Mouse (Mus musculus): ENCODE measurements around the gene Lmna.

Lmna gene

DNA sequence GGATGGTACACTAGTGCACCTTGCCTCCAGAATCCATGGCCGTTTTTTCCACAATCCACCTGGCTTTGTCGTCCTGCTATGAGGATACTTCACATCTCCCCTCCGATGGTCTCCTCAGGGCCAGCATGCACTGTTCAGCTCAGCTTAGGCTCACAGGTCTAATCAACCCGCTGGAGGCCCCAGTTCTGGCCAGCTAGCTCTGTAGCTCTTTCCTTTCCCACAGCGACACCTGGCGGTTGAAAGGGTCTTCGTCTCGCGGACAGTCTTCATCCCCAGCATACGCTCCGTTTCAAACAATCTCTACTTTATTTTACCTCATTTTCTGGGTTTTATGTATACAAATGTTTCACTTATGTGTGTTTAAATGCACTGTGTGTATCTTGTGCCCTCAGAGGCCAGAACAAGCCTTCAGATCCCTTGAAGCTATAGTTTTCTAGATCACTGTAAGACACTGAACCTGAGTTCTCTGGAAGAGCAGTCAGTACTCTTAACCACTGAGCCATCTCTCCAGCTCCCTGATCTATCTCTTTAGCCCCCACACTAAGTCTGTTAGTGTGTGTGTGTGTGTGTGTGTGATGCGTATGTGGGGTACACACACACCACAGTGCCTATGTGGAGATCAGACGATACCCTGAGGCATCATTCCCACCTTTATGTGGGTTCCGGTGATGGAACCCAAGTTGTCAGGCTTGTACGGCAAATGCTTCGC lies 42.5 kb downstream of the Lmna start:
- DNase-seq: peak; percentile 96

DNA sequence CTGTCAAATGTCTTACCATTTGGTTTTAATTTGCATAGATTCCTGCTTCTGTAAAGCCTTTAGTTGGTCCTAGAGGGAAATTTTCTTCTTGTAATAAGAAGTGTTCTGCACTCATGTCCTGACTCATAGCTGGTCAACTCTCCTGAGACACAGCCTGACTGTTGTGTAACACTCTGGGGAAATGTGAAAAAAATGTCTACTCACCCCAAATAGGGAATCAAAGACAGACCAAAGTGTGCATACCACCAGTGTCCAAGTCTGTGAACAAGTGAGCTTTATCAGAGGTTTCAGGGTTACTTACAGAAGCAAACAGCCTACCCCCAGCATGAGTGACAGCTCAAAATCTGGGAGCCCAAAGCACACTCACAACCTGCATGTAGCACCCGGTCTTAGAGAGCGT lies 44.6 kb downstream of the Lmna start:
- no peak for DNase-seq

DNA sequence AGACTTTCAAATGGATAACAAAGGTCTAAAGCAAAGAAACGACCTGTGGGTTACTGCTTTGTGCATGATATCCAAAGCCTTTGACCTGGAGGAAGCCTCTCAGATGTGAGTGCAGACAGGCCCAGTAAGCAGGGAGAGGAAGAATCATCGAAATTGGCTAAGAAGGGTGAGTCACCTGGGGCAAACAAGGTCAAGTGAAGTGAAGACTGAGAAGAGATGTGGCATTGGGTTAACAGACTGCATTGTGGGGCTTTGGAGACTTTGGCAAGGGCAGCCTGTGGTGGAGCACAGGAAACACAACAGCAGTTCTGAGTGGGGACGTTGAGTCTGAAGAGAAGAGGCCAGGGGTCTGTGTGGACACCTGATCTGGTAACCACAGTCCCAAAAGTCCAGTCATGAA lies 45.3 kb downstream of the Lmna start:
- DNase-seq: no peak

DNA sequence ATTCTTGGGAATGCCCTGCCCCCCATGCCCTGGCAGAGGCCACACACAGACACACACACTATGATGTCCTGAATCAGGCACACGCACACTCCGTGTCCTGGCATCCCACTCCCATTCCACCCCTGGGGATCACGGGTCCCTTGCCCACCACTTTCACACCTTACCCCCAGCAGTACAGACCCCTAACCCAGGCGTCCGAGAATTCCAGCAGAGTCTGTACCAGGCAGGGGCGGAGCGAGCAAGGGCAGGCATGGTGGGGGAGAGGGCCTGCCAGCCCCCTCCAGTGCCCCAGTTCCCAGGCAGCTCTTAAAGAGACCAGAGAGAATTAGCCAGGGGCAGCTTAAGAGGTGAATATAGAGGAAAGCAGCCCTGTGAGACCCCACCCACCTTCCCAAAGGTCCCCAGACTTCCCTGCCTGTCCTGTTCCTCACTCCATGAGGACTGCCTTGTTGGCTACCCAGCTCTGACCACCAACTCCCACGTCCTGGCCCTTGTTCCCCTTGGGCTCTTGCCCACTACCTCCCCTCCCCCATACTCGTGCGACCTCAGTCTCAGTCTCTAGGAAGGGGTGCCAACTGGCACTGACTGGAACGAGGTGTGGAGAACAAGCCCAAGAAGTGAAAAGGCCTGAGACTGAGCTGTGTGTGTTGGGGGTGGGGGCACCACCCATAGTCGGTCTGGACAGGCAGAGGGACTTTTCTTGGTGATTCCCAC lies 48.6 kb downstream of the Lmna start, which contains the start of gene Sema4a:
Gene Sema4a, minus strand, starts transcription at position 200 of the 714 bp plus-strand sequence.
- DNase-seq: no peak

DNA sequence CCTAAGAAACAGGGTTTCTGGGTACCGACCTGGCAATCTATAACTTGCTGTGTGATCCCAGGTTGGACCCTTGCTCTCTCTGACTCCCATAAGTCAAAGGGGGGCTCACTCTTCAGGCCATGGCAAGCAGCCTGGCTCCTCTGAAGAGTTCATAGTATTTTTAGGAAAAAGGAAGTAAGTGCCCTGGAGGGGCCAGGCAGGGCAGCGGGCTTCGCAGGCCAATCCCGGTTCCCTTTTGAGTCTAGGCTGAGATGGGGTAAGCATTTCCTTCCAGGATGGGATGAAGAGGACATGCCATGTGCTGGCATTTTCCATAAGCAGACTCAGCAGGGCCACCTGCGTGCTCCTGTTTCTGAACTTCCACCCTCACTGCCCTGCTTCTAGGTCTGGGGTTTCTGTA lies 49.7 kb downstream of the Lmna start:
- no peak for DNase-seq

DNA sequence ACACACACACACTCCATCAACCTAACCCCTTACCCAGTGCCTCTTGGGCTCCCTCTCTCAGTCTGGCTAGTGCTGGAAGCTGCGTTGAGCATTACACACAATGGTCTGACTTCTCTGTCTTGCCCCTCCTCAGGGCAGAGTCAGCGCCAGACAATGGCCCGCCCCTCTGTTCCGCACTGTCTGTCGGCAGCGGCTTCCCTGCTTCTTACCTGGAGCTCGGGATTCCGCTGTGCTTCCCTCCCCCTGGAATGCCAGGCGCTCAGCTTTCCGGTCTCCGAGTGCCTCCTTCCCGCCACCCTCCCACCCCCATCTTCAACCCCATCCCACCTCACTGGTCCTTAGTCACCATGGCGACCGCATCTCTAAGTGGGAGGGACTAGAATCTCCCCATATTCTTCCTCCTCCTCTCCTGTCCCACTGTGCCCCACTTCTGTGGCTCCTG lies 51.0 kb downstream of the Lmna start:
- DNase-seq: no peak

DNA sequence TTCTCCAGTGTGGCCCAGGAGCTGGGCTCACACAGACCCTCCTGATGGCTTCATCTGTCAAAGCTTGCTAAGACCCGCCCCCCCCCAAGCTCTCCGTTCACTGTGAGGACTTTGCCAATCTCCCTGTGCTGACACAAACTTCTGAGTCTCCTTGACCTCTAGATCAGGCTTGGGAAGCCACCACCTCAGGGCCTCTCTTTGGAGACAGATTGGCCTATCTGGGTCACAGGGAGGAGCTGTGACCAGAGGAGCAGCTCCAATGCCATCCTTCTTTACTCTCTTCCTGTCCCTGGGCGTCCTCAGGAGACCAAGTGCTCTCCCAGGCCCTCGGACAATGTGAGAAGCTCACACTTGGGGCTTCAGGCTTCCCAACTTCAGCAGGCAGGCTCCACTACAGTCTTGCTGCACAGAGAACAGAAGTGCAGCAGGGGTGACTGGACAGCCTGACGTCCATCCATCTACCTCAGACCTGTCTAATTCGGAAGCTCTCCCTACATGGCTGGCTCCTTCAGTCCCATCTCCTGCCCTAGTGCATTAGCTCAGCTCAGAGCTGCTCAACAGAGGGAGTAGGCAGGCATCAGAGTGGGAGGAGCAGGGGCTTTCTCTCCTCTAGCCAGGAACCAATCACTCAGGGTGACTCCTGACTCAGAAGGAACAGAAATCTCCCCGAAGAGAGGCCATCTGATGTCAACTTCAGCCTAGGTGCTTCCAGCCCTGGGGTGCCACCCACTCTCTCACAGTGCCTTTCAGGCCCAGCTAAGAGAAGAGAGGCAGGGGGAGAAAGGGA lies 52.8 kb downstream of the Lmna start:
- no peak for DNase-seq

DNA sequence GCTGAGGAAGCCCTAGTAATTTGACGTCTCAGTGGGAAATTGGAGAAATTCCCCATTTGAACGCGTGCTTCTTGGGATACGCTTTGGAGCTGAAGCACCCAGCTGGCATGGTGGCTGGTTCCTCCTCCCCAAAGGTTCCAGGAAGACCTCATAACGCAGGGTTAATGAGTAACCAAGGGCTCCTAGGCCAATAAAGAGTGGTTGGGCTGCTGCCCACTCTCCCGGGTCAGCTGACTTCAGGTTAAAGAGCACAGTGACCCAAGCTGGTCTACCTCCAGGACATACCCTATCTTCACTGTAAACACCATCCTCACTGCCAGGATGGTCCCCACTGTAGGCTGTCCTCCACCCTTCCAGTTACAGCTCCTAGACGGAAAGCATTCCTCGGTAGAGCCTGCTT lies 53.4 kb downstream of the Lmna start:
- peak; percentile 80 for DNase-seq

DNA sequence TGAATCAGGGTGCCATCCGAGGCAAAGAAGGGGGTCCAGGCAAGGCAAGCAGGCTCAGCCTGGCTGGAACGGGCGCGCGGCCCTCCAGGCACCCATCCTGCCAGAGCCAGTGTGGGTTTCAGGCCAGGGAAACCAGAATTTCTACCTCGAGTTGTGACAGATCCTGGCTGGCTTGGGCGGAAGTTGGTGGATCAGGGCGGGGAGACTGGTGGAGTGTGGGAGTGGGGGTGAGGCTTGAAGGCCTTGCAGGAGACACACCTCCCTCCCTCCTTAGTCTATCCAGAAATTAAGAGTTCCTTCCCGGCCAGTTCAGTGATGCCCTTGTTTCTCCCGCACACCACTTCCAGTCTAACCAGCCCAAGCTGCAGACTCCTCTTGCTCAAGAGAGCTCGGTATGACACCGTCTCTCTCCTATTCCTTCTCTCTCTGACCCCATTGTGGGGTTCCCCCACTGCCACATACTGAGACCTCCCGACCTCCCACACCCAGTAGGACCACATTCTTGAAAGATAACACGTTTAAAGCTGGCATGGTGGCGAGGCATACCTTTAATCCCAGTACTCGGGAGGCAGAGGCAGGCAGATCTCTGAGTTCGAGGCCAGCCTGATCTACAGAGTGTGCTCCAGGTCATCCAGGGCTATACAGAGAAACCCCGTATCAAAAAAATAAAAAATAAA lies 54.0 kb downstream of the Lmna start:
- DNase-seq: peak; percentile 71

DNA sequence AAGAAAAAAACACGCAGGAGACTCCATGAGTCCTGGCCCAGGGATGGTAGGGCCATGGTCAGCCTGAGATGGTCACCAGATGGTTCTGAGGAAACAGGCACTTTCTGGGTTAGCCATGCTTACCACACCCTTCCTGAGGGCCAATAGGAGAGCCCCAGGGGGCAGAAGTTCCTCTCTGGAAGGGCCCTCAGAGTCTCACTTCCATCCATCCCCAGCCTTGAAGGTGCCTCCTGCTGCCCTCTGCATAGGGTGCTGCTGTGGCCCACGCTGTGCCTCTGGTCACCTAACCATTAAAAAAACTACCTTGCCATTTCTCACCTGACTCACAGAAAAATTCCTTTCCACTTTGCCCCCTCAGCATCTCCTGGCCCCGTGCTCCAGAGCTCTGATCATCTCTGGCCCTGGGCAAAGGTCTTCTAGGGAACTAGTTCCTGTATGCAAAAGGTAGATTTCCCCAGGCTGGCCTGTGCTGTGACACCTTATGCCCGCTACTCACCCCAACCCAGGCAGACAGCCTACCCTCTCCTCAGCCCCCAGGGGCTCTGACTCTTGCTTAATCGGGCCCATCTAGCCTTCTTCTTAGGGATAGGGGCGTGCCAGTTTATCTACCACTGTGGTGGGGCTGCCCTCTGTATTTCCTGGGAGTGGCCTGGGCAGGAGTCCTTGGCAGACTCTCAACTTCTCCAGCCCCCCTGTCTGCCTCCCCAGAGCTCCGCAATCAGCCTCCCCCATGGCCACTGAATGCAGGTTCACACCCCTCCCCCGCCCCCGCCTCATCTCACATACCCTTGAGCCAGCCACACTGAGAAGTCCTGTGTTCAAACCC lies 54.8 kb downstream of the Lmna start:
- peak; percentile 58 for DNase-seq

DNA sequence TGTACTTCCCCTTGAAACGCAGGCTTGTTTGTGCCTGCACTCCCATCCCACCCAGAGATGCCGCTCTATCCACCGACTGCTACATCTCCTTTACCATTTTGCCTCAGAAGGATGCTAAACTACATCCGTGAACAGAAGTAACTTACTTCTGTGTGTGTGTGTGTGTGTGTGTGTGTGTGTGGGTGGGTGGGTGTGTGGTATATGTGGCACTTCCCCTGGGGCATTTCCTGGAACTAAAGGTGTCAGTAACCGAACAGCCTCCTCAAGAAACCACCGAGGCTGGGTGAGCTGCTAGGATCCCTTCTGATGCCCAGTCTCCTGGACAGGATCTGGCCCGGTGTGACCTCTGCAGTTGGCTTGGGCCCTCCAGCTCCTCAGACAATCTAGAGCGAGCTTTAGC lies 55.8 kb downstream of the Lmna start:
- no peak for DNase-seq

DNA sequence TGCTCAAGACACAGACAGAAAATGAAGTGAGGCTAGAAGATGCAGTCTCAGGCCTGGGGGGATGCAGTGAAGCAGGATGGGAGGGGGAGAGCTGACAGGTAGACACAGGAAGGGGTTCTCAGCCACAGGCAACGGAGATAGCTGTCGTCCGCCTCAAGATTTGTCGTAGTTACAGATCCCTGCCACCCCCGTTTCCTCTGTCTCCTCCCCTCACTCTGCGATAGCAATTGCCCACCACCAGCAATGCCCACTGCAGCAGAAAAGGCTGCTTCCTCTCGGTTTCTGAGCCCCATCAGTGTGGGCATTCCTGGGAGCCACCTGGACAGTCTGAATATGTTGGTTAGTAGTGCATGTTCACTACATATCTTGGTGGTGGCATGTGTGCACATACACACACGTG lies 56.4 kb downstream of the Lmna start:
- DNase-seq: no peak

DNA sequence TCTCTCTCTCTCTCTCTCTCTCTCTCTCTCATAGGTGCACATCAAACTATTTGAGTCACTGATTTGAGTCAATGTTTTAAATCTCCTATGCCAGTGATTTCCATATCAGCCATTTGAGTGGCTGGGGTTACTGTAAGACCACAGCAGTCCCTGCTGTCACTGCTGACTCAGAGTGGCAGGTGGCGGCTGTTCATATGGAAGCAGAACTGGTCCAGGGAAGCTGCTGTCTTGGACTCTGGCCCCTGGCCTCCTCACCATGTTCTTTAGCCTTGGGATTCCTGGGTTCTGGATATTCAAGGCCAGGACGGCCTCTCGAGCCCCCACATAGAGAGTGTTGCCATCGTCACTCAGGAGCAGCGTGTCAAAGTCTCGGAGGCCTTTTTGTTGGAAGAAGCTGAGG lies 57.0 kb downstream of the Lmna start:
- no peak for DNase-seq

DNA sequence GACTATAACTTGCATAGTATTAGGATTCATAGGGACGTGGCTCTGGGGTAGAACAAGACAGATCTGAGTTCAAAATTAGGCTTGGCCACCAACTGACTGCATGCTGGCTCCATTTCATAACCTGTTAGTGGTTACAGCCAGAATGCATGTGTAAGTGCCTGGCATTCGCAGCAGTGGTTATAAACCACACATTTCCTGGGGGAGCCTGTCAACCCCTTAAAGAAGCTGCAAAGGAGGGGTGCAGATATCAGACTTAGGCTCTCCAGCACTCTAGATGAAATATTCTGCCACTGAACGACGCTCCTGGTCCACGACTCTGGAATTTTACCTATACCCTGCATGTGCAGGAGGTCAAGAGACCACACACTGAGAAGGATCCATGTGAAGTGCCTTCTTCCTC lies 57.5 kb downstream of the Lmna start:
- no peak for DNase-seq

DNA sequence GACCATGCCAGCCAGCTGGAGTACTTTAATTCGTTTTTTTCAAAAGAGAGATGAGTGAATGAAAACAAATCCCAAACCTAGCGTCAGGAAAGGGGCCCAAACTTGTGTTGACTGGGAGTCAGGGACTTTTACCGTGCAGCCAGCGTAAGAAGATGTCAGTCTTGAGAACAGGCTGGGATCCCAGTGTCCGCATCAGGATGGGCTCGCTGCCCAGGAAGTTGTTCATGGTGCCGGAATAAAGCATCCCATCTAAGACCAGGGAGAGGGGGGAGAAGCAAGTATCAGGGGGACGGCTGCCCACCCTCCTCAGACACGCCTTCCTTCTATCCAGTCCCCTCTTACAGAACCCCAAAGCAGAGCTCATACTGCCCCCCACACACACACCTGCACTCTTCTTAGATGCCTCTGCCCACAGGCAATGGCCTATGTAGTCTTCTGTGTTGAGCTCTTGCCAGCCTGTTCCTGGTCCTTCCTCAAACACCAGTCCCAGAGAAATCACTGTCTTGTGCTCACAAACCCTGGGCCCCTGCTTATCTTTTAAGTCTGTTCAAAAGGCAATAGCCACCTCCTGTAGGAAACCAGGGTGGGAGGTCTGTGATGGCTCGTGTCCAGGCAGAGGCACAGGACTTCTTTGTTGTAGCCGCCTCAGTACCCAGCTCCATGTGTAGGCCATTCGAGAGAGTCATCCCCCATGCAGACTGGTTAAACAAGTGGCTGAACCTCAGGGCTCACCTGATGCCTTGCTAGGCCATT lies 59.2 kb downstream of the Lmna start:
- no peak for DNase-seq

DNA sequence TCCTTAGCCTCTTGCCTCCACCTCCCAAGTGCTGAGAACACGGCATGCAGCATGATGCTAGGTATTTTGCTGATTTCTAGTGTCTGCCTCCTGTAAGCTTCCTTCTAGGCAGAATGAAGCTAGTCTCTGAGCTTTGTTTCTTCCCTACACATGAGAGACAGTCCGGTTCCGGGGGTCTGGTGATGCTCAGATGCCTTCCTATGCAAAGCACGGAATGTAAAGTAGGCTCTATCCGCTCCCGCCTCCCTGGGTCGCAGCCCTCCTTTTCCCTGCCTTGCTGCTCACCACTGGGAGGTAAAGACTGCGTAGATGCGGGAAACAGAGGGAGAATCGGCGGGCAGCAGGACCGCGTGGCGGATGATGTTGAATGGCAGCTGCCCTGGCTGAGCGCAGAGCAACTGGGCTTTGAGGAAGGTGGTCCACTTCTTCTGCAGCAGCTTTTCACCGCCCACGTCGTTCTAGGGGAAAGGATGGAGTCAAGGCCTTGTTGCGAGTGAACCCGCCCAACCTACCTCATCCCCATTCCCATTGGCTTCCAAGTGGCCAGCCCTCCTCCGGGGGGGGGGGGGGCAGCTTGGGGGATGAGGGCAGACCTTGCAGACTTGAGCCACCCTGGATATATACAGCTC lies 60.2 kb downstream of the Lmna start:
- DNase-seq: no peak

DNA sequence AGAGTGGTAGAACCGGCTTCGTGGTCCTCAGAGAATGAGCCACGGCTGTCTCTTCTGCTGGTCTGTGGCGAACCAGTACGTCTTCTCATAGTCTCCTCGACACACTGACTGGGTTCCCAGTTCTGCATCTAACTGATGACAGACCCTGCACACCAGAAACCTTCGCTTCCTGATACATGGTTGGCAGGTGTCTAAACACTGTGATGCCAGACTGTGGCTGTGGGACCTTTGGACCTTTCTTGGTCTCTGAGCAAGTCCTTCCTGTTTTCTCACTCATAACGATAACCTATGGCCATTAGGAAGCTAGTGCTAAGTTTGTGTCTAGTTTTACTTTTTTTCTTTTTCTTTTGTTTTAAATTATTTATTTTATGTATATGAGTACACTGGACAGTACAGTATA lies 61.3 kb downstream of the Lmna start:
- no peak for DNase-seq

DNA sequence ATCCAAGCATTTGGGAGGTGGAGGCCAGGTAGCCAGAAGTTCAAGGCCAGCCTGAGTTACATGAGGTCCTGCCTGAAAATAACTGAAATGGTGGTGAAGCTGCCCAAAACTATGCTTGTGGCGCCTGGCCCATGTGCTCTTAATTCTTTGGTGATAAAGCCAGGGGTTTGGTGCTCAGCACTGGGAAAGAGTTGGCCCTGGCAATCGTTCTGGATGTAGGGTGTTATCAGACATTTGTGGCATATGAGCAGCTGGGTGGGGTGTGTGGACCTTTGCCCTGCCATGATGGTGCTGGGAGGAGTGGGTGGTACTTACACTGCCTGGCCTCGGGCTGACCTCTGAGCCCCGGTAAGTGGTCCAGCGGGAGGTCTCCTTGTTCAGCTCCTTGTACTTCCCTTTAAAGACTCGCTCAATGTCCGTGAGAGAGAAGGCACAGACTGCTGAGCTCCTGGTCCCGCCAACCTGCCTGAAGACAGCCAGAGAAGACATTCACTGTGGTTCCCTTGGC lies 62.0 kb downstream of the Lmna start:
- no peak for DNase-seq

DNA sequence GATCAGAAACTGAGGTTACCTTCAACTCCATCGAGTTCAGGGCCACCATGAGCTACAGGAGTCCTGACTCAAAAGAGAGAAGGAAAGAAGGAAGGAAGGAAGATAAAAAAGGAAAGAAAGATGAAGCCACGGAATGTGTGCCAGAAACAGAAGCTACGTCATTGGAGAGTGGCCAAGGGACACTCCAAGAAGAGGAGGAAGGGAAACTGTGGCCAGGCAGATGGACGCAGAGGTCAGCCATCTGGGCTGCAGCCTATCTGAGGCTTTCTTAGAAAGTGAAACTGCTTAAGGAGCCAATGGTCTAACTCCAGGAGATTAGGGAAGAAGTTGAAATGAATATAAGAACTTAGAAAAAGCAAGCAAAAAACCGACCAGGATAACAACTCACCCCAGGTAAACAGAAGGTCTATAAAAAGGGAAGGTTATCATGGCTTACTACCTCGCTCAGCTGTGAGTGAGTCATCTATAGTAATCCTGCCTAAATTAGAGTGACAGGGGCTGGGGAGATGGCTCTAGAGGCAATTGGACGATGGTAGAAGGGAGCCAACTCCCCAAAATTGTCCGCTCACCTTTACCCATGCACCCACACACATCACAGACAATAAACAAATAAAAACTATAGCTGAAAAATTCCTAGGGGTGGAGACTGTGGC lies 63.2 kb downstream of the Lmna start:
- peak; percentile 48 for DNase-seq

DNA sequence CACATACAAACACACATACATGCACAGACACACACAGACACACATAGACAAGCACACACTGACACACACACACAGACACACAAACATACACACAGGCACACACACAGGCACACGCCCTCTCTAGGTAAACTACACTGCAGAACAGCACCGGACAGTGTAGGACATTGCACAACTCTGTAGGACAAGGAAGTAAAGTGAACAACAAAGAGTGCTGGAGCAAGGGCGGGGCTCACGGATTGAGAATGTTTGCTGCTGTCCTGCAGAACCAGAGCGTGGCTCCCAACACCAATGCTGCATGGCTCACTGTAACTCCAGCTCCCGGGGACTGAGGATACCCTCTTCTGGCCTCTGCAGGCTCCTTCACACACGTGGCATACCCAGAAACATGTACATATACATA lies 66.9 kb downstream of the Lmna start:
- DNase-seq: no peak

All from kidney, postnatal 10 days (tissue).